Mouse (Mus musculus) liver, adult 2 months (tissue): ENCODE measurements around the gene Khdc4.

ENCODE experiments used
- CTCF ChIP-seq: fragments of 200-500 bp; IDR thresholded peaks from 2 replicates; pipeline ENCODE4 v1.5.1; 2011; ENCODE audit warnings: low read depth, low read length, control low read depth
- POLR2A ChIP-seq: fragments of 200-500 bp; IDR thresholded peaks from 2 replicates; pipeline ENCODE4 v1.6.1; 2011; ENCODE audit warnings: low read length, control low read depth; ENCODE audit not compliant: insufficient read depth; ENCODE audit errors: extremely low read depth

DNA sequence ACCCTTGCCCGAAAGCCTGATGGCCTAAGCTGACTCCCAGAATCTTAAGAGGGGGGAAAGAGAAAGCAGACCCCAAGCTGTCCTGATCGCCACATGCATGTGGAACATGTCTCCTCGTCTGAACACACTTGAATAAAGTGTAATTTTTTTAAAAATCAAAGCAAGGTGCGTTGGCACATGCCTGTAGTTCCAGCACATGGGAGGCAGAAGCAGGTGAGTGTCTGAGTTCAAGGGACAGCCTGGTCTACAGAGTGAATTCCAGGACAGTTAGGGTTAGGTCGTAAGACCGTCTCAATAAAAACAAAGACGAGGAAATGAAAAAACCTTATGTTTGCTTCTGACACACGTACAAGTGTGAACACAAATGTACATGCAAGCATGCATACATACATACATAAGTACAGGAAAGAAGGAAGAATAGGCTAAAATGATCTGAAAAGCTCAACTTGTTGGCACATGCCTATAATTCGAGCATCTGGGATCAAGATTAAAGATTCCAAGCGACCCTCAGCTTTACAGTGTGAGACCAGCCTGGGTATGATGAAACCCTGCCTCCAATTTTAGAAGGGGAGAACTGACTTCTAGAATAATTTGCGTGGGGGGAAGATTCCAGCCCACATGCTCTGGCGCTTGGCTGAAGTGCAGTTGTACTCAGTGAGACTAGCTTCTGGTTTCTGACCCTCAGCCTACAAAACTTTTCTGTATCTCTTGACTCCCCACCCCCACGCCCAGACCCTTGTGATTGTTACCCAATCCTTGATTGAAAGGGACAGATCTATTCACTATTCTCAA lies 34.7 kb upstream of the Khdc4 start:
- TF ChIP-seq CTCF: no peak
- TF ChIP-seq POLR2A: no peak
